Mouse (Mus musculus) lung, postnatal 0 days (tissue): ENCODE measurements around the gene 6430550D23Rik.

Experiments
- CTCF ChIP-seq: IDR thresholded peaks from 2 replicates; pipeline ENCODE4 v1.5.1; 2016; ENCODE audit warnings: antibody characterized with exemption, mild to moderate bottlenecking
- EP300 ChIP-seq: IDR thresholded peaks from 2 replicates; pipeline ENCODE4 v1.6.1; 2016; ENCODE audit warnings: antibody characterized with exemption, mild to moderate bottlenecking, control low read depth

DNA sequence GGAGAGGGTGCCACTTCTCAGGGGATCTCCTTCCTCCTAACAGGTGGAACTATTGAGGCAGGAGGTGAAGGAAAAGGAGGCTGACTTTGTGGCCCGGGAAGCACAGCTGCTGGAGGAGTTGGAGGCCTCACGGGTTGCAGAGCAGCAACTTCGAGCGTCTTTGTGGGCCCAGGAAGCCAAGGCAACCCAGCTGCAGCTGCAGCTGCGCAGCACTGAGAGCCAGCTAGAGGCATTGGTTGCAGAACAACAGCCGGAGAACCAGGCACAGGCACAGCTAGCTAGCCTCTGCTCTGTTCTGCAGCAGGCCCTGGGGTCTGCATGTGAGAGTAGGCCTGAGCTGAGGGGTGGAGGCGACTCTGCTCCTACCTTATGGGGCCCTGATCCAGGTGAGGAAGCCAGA is 22.0 kb downstream of the 6430550D23Rik start:
- no peak for TF ChIP-seq EP300
- no peak for TF ChIP-seq CTCF
